Mouse (Mus musculus) neural tube, embryonic 14.5 days (tissue): ENCODE measurements around the gene Rufy1. TPM values are rescaled to one million over a fixed set of nuclear protein-coding genes. Genes with fewer than 3 reads are reported as not detected.
"Not testable (repeated sequence)": the region's sequence is repeated elsewhere in the genome, so short reads cannot be mapped to it uniquely, and the experiment has no call there.

Experiments used
- ATAC-seq: fragments of 200-750 bp; cut with Nextera tagmentation; 2 replicates; pipeline ENCODE4 v1.8.0; 2017; ENCODE audit warnings: low read depth, mild to moderate bottlenecking, moderate TSS enrichment, moderate library complexity
- H3K27ac ChIP-seq: fragments of 300-500 bp; sonication (generic); 2 replicates; pipeline ENCODE4 v1.5.1; 2014; ENCODE audit warnings: low read depth, mild to moderate bottlenecking, control low read depth, low read length, moderate library complexity, mixed read lengths
- H3K27me3 ChIP-seq: fragments of 300-500 bp; sonication (generic); 2 replicates; pipeline ENCODE4 v1.6.1; 2014; ENCODE audit warnings: low read length; ENCODE audit not compliant: control insufficient read depth, insufficient read depth
- H3K36me3 ChIP-seq: fragments of 300-500 bp; sonication (generic); 2 replicates; pipeline ENCODE4 v1.6.1; 2014; ENCODE audit warnings: low read length, mixed read lengths; ENCODE audit not compliant: control insufficient read depth, insufficient read depth
- H3K4me1 ChIP-seq: fragments of 300-500 bp; sonication (generic); 2 replicates; pipeline ENCODE4 v1.6.1; 2014; ENCODE audit warnings: low read length; ENCODE audit not compliant: control insufficient read depth, insufficient read depth
- H3K4me2 ChIP-seq: fragments of 300-500 bp; sonication (generic); 2 replicates; pipeline ENCODE4 v1.6.1; 2014; ENCODE audit warnings: mild to moderate bottlenecking, low read depth, low read length, control low read depth
- H3K4me3 ChIP-seq: fragments of 300-500 bp; sonication (generic); 2 replicates; pipeline ENCODE4 v1.5.1; 2014; ENCODE audit warnings: low read depth, low read length, control low read depth, mixed read lengths
- H3K9ac ChIP-seq: fragments of 300-500 bp; sonication (generic); replicated peaks from 2 replicates; pipeline ENCODE4 v1.6.1; 2014; ENCODE audit warnings: low read depth, mild to moderate bottlenecking, control low read depth, low read length, mixed read lengths
- H3K9me3 ChIP-seq: fragments of 300-500 bp; sonication (generic); 2 replicates; pipeline ENCODE4 v1.6.1; 2016; ENCODE audit warnings: low read length; ENCODE audit not compliant: control insufficient read depth
- WGBS: fragments of 180-500 bp; shearing (Covaris S2); extraction: QIAGEN DNeasy Blood & Tissue Kit; methylation state at CpG from one replicate; pipeline ENCODE4 v1.1.7; 2014; 5-methylcytosine and 5-hydroxymethylcytosine counted together
- polyA plus RNA-seq: library from polyadenylated mRNA; unstranded; fragments of >200 nt; fragmentation: Nextera tagmentation; extraction: Ambion mirVana; gene quantifications from 2 replicates; pipeline ENCODE4 v1.2.1, GENCODE M21; 2014

Rufy1 gene
- polyA plus RNA-seq, 1 experiment from 2014 or later, result 31.9 TPM

- no peak; the same call in 1 of the 2 replicates for ATAC-seq
- Histone ChIP-seq H3K9ac (peak overlapping the region; percentile 56; the same call in 1 of the 2 replicates), H3K27me3 (no peaks in the 10 kb centered on the region), H3K27ac (peak overlapping the region; percentile 93), H3K9me3 (no peaks in the 10 kb centered on the region), H3K36me3 (no peaks in the 10 kb centered on the region), H3K4me3 (no peak overlapping the region; the same call in 1 of the 2 replicates), H3K4me2 (peak overlapping the region; percentile 50), H3K4me1 (0 out of 2 replicates have a peak, but pooled peaks cover 2% of the 10 kb centered on the region)
- WGBS, result 63% methylated on average over 4 of the region's 4 CpGs
Observed at GRCm38 (mm10) chr11:50370969-50371368, 60.0 kb downstream of the Rufy1 start.

- no peaks in the 10 kb centered on the region for H3K36me3 ChIP-seq
- no peak for ATAC-seq
- H3K27me3 ChIP-seq, result no peaks in the 10 kb centered on the region
- H3K9me3 ChIP-seq, result no peaks in the 10 kb centered on the region
- no peak overlapping the region for H3K4me3 ChIP-seq
- no peak overlapping the region for H3K27ac ChIP-seq
- no peak overlapping the region for H3K9ac ChIP-seq
- H3K4me1 ChIP-seq, result 0 out of 2 replicates have a peak, but pooled peaks cover 2% of the 10 kb centered on the region
- no peak overlapping the region for H3K4me2 ChIP-seq
- 92% methylated on average over 5 of the region's 5 CpGs for WGBS
Observed at GRCm38 (mm10) chr11:50369360-50369911, 61.5 kb downstream of the Rufy1 start.

- Histone ChIP-seq H3K27me3 (no peaks in the 10 kb centered on the region), H3K9ac (no peak overlapping the region), H3K4me3 (no peak overlapping the region), H3K36me3 (no peaks in the 10 kb centered on the region), H3K27ac (no peak overlapping the region), H3K4me2 (no peak overlapping the region), H3K4me1 (0 out of 2 replicates have a peak, but pooled peaks cover 2% of the 10 kb centered on the region), H3K9me3 (no peaks in the 10 kb centered on the region)
- 95% methylated on average over 9 of the region's 9 CpGs for WGBS
- no peak for ATAC-seq
Observed at GRCm38 (mm10) chr11:50367531-50367930, 63.4 kb downstream of the Rufy1 start.

- H3K27me3 ChIP-seq, result no peaks in the 10 kb centered on the region
- ATAC-seq, result no peak
- no peaks in the 10 kb centered on the region for H3K4me1 ChIP-seq
- no peaks in the 10 kb centered on the region for H3K36me3 ChIP-seq
- no peak overlapping the region for H3K4me2 ChIP-seq
- no peak overlapping the region for H3K9ac ChIP-seq
- no peaks in the 10 kb centered on the region for H3K9me3 ChIP-seq
- H3K27ac ChIP-seq, result no peak overlapping the region
- no peak overlapping the region for H3K4me3 ChIP-seq
Observed at GRCm38 (mm10) chr11:50365322-50365721, 65.6 kb downstream of the Rufy1 start.

GRCm38 (mm10) chr11:50364548-50364947, 66.4 kb downstream of the Rufy1 start:
- 5% methylated on average over 4 of the region's 4 CpGs for WGBS

GRCm38 (mm10) chr11:50361282-50361681, 69.6 kb downstream of the Rufy1 start:
- ATAC-seq, H3K4me2 ChIP-seq, H3K27ac ChIP-seq, H3K27me3 ChIP-seq, H3K4me3 ChIP-seq, H3K9ac ChIP-seq, H3K4me1 ChIP-seq, H3K9me3 ChIP-seq, H3K36me3 ChIP-seq: not testable (repeated sequence)
- WGBS, result 84% methylated on average over 1 of the region's 1 CpGs

More at GRCm38 (mm10) chr11:50364548-50364947, 66.4 kb downstream of the Rufy1 start:
- Histone ChIP-seq H3K27ac (no peak overlapping the region), H3K9ac (no peak overlapping the region), H3K4me1 (no peaks in the 10 kb centered on the region), H3K4me3 (no peak overlapping the region), H3K27me3 (no peaks in the 10 kb centered on the region), H3K4me2 (no peak overlapping the region), H3K36me3 (no peaks in the 10 kb centered on the region), H3K9me3 (no peaks in the 10 kb centered on the region)
- no peak for ATAC-seq

GRCm38 (mm10) chr11:50358950-50359861, 71.7 kb downstream of the Rufy1 start:
- ATAC-seq, result peak; percentile 74
- Histone ChIP-seq H3K27ac (peak overlapping the region; percentile 52), H3K9ac (peak overlapping the region; percentile 56), H3K4me3 (peak overlapping the region; percentile 50), H3K4me1 (no peaks in the 10 kb centered on the region), H3K27me3 (no peaks in the 10 kb centered on the region), H3K4me2 (peak overlapping the region; percentile 84), H3K36me3 (no peaks in the 10 kb centered on the region), H3K9me3 (no peaks in the 10 kb centered on the region)
- 2% methylated on average over 74 of the region's 74 CpGs for WGBS

- Histone ChIP-seq H3K36me3 (no peaks in the 10 kb centered on the region), H3K4me3 (no peak overlapping the region), H3K4me1 (no peaks in the 10 kb centered on the region), H3K9ac (no peak overlapping the region), H3K4me2 (no peak overlapping the region), H3K27ac (no peak overlapping the region), H3K9me3 (no peaks in the 10 kb centered on the region), H3K27me3 (no peaks in the 10 kb centered on the region)
- WGBS, result 67% methylated on average over 1 of the region's 1 CpGs
- ATAC-seq, result no peak
Observed at GRCm38 (mm10) chr11:50355395-50355794, 75.5 kb downstream of the Rufy1 start.

GRCm38 (mm10) chr11:50354851-50355250, 76.1 kb downstream of the Rufy1 start:
- Histone ChIP-seq H3K4me2 (no peak overlapping the region), H3K27me3 (no peaks in the 10 kb centered on the region), H3K4me1 (no peaks in the 10 kb centered on the region), H3K27ac (no peak overlapping the region), H3K9ac (no peak overlapping the region), H3K9me3 (no peaks in the 10 kb centered on the region), H3K36me3 (no peaks in the 10 kb centered on the region), H3K4me3 (no peak overlapping the region)
- WGBS, result 50% methylated on average over 3 of the region's 3 CpGs
- ATAC-seq, result no peak
